In genomic region chr7:89178601-89179000, GRCm38 (mm10) we compare ENCODE assay signal across 9 mouse cellular contexts.
DNase-seq lines count a peak whose midpoint lies in the region; ATAC-seq and TF ChIP-seq lines count a peak whose summit lies in the region.
"Had no signal": no experiment of that assay in that cellular context is flagged by ENCODE, and none has a peak within 500 bp of the region (broad histone marks: within the 10 kb centered on the region; RNA-seq: fewer than 3 reads in every experiment).

No protein-coding gene starts in this region.

- DNase-seq in cerebellum, postnatal 4 days (ENCODE audit: low spot score in 2 of 2), result no peak
- peak; percentile 11 for DNase-seq in midbrain, postnatal 0 days (ENCODE audit: low spot score)
- DNase-seq in midbrain, embryonic 11.5 days (ENCODE audit: low spot score, missing footprints), result no peak
- peak; percentile 89 for DNase-seq in fibroblast of lung, adult 2 months (ENCODE audit: low read depth)
- DNase-seq in embryo, embryonic 9.5 days (ENCODE audit: extremely low spot score), result no peak
- DNase-seq in kidney, postnatal 36 days, result no peak
- DNase-seq: kidney, postnatal 10 days had no signal

- no peak overlapping the region for H3ac ChIP-seq in myocyte (ENCODE audit: control insufficient read depth, insufficient read length)

- no peaks in the 10 kb centered on the region for H3K4me1 ChIP-seq in midbrain, postnatal 0 days (ENCODE audit: insufficient read depth, low read length)
- no peaks in the 10 kb centered on the region for H3K4me1 ChIP-seq in midbrain, embryonic 11.5 days (ENCODE audit: control insufficient read depth, insufficient read depth, low read length)

- 75% methylated on average over 2 of the region's 2 CpGs for WGBS in midbrain, postnatal 0 days
- 80% methylated on average over 2 of the region's 2 CpGs for WGBS in midbrain, embryonic 11.5 days

- no peak overlapping the region for H3K27ac ChIP-seq in midbrain, postnatal 0 days (ENCODE audit: low read depth, low read length)
- no peak overlapping the region for H3K27ac ChIP-seq in midbrain, embryonic 11.5 days (ENCODE audit: low read depth, low read length)

- H3K27me3 ChIP-seq in midbrain, postnatal 0 days (ENCODE audit: insufficient read depth, low read length), result no peaks in the 10 kb centered on the region
- H3K27me3 ChIP-seq in midbrain, embryonic 11.5 days (ENCODE audit: control insufficient read depth, insufficient read depth, low read length), result no peaks in the 10 kb centered on the region
- H3K27me3 ChIP-seq in myocyte (ENCODE audit: control insufficient read depth, insufficient read depth, insufficient read length), result no peaks in the 10 kb centered on the region

- H3K4me3 ChIP-seq in midbrain, postnatal 0 days (ENCODE audit: low read depth, low read length), result no peak overlapping the region
- H3K4me3 ChIP-seq in midbrain, embryonic 11.5 days (ENCODE audit: low read depth, low read length), result no peak overlapping the region
- H3K4me3 ChIP-seq in myocyte, result no peak overlapping the region

- H3K4me2 ChIP-seq in midbrain, postnatal 0 days (ENCODE audit: low read depth, low read length, poor library complexity, severe bottlenecking), result no peak overlapping the region
- no peak overlapping the region for H3K4me2 ChIP-seq in midbrain, embryonic 11.5 days
- H3K4me2 ChIP-seq in myocyte (ENCODE audit: low read depth), result peak overlapping the region; percentile 58

- H3K9ac ChIP-seq in midbrain, postnatal 0 days (replicated peaks; ENCODE audit: low read length, poor library complexity, severe bottlenecking), result no peak overlapping the region
- H3K9ac ChIP-seq in midbrain, embryonic 11.5 days (ENCODE audit: low read length), result no peak overlapping the region

- peak; percentile 87 for ATAC-seq in cerebellum, adult (ENCODE audit: insufficient number of reproducible peaks, low FRiP score, low TSS enrichment)
- ATAC-seq in midbrain, postnatal 0 days (ENCODE audit: low FRiP score), result no peak
- ATAC-seq in midbrain, embryonic 11.5 days (ENCODE audit: low FRiP score), result no peak

- TF ChIP-seq CTCF in midbrain, postnatal 0 days (IDR thresholded peaks at IDR 0.05), result no peak

- H3K9me3 ChIP-seq in midbrain, postnatal 0 days (ENCODE audit: low read length), result no peaks in the 10 kb centered on the region
- H3K9me3 ChIP-seq in midbrain, embryonic 11.5 days (ENCODE audit: control insufficient read depth, low read length), result no peaks in the 10 kb centered on the region

- TF ChIP-seq POLR2A in myocyte (IDR thresholded peaks at IDR 0.05; ENCODE audit: insufficient read length, low read depth), result no peak

- no peaks in the 10 kb centered on the region for H3K79me2 ChIP-seq in myocyte (ENCODE audit: control insufficient read depth, insufficient read depth)

- no peaks in the 10 kb centered on the region for H3K36me3 ChIP-seq in midbrain, postnatal 0 days (ENCODE audit: insufficient read depth, low read length)
- H3K36me3 ChIP-seq in midbrain, embryonic 11.5 days (ENCODE audit: control insufficient read depth, insufficient read depth, low read length), result no peaks in the 10 kb centered on the region
- no peaks in the 10 kb centered on the region for H3K36me3 ChIP-seq in myocyte (ENCODE audit: control insufficient read depth, insufficient read depth)

TF ChIP-seq in myocyte, 11 proteins besides CTCF, POLR2A, EP300 and RAD21:
- TF ChIP-seq SRF (IDR thresholded peaks at IDR 0.05; ENCODE audit: control insufficient read depth, insufficient read length, low read depth) (no peak), TCF12 (IDR thresholded peaks at IDR 0.05; ENCODE audit: insufficient read depth, poor library complexity, severe bottlenecking) (no peak), USF1 (IDR thresholded peaks at IDR 0.05; ENCODE audit: low read depth) (no peak), CEBPB (IDR thresholded peaks at IDR 0.05; ENCODE audit: insufficient read depth, poor library complexity, severe bottlenecking) (0 out of 2 replicates have a peak, but pooled peaks have one; percentile 18), MYOD1 (IDR thresholded peaks at IDR 0.05; ENCODE audit: control insufficient read depth in 1 of 3, insufficient read length in 2 of 3, low read depth in 2 of 3) (peak in 1 of 3 experiments; percentile 45)

Comparison
In these comparisons a context has a peak if more than half of its experiments do, and no peak if none do; other contexts are left out.
1. DNase-seq: peak in midbrain, postnatal 0 days (single experiment) and fibroblast of lung, adult 2 months (single experiment); none in cerebellum, postnatal 4 days (0 of 2), midbrain, embryonic 11.5 days (single experiment), embryo, embryonic 9.5 days (single experiment) and kidney, postnatal 36 days (0 of 2).